Mouse (Mus musculus) left cerebral cortex, adult 9 months (tissue): ENCODE data around the gene Bsx.

ENCODE experiments used
- DNase-seq, 2 experiments: peaks; one replicate each; pipeline ENCODE4 v3.0.0; 2022; ENCODE audit warnings: low spot score in 2 of 2

Bsx gene

GRCm38 (mm10) chr9:40889389-40889788, 15.5 kb downstream of the Bsx start:
- no peak for DNase-seq

GRCm38 (mm10) chr9:40892456-40892855, 18.5 kb downstream of the Bsx start:
- no peak for DNase-seq

GRCm38 (mm10) chr9:40907413-40907812, 33.5 kb downstream of the Bsx start:
- no peak for DNase-seq

- no peak for DNase-seq
Measured at GRCm38 (mm10) chr9:40908411-40908810, 34.5 kb downstream of the Bsx start.

- DNase-seq, result no peak
Measured at GRCm38 (mm10) chr9:40908915-40909314, 35.0 kb downstream of the Bsx start.

- no peak for DNase-seq
Measured at GRCm38 (mm10) chr9:40917871-40918613, 44.1 kb downstream of the Bsx start.

- DNase-seq, result no peak
Measured at GRCm38 (mm10) chr9:40927351-40927980, 53.5 kb downstream of the Bsx start.
